27 mouse cellular contexts compared by ENCODE assay signal in genomic region chr14:57219643-57220042, GRCm38 (mm10).
DNase-seq lines count a peak whose midpoint lies in the region; ATAC-seq and TF ChIP-seq lines count a peak whose summit lies in the region.
"Had no signal": no experiment of that assay in that cellular context is flagged by ENCODE, and none has a peak within 500 bp of the region (broad histone marks: within the 10 kb centered on the region; RNA-seq: fewer than 3 reads in every experiment).

No protein-coding gene starts in this region.

- H3K9ac ChIP-seq in intestine, embryonic 15.5 days, result no peak overlapping the region
- no peak overlapping the region for H3K9ac ChIP-seq in stomach, postnatal 0 days (ENCODE audit: low read length)
- H3K9ac ChIP-seq: embryonic facial prominence, embryonic 13.5 days; forebrain, embryonic 12.5 days; forebrain, embryonic 15.5 days; hindbrain, embryonic 12.5 days; hindbrain, embryonic 15.5 days had no signal

- no peaks in the 10 kb centered on the region for H3K4me1 ChIP-seq in intestine, embryonic 15.5 days (replicated peaks)
- peaks cover 5% of the 10 kb centered on the region; the same call in 1 of the 2 replicates for H3K4me1 ChIP-seq in limb, embryonic 10.5 days
- no peaks in the 10 kb centered on the region for H3K4me1 ChIP-seq in stomach, postnatal 0 days (replicated peaks; ENCODE audit: control insufficient read depth, insufficient read depth)
- H3K4me1 ChIP-seq: embryonic facial prominence, embryonic 13.5 days; forebrain, embryonic 12.5 days; forebrain, embryonic 15.5 days; hindbrain, embryonic 12.5 days; hindbrain, embryonic 15.5 days had no signal

- H3K27ac ChIP-seq in intestine, embryonic 15.5 days, result no peak overlapping the region
- no peak overlapping the region for H3K27ac ChIP-seq in limb, embryonic 10.5 days
- H3K27ac ChIP-seq in stomach, postnatal 0 days (replicated peaks), result no peak overlapping the region
- H3K27ac ChIP-seq in left cerebral cortex, adult 2 months, result no peak overlapping the region
- H3K27ac ChIP-seq: embryonic facial prominence, embryonic 10.5 days; embryonic facial prominence, embryonic 13.5 days; forebrain, embryonic 12.5 days; forebrain, embryonic 15.5 days; heart, adult 2 months; hindbrain, embryonic 12.5 days; hindbrain, embryonic 15.5 days had no signal

- peak; percentile 2 for DNase-seq in lung, postnatal 36 days
- no peak for DNase-seq in lung, postnatal 14 days
- DNase-seq in limb, embryonic 10.5 days (ENCODE audit: low spot score), result peak; percentile 18
- DNase-seq in stomach, postnatal 0 days (ENCODE audit: low spot score), result no peak
- no peak for DNase-seq in left cerebral cortex, adult 2 months (ENCODE audit: extremely low spot score in 1 of 2, low spot score in 2 of 2)
- no peak for DNase-seq in retina, postnatal 1 day
- DNase-seq in spleen, adult 18-20 months, result no peak
- DNase-seq: adrenal gland, adult 2 months; adrenal gland, postnatal 25 days; cerebellum, adult 18-20 months; cerebellum, adult 9-10 months; cerebellum, postnatal 25 days; embryo, embryonic 11 days; gastrocnemius, postnatal 25 days; heart, adult 2 months had no signal

- H3K4me2 ChIP-seq in intestine, embryonic 15.5 days (replicated peaks), result no peak overlapping the region
- H3K4me2 ChIP-seq in stomach, postnatal 0 days (replicated peaks; ENCODE audit: low read depth), result no peak overlapping the region
- H3K4me2 ChIP-seq: embryonic facial prominence, embryonic 13.5 days; forebrain, embryonic 12.5 days; forebrain, embryonic 15.5 days; heart, embryonic 11.5 days; hindbrain, embryonic 12.5 days; hindbrain, embryonic 15.5 days had no signal

- TF ChIP-seq EP300 in stomach, postnatal 0 days (optimal IDR thresholded peaks at IDR 0.05), result no peak

- peak; percentile 71 for ATAC-seq in intestine, embryonic 15.5 days
- no peak for ATAC-seq in stomach, postnatal 0 days (ENCODE audit: low FRiP score, low TSS enrichment)
- ATAC-seq: CD4-positive, CD25-positive, alpha-beta regulatory T cell, adult 4 months; forebrain, embryonic 15.5 days; Patski had no signal

- H3K36me3 ChIP-seq in intestine, embryonic 15.5 days, result no peaks in the 10 kb centered on the region
- H3K36me3 ChIP-seq in limb, embryonic 10.5 days, result no peaks in the 10 kb centered on the region
- H3K36me3 ChIP-seq in stomach, postnatal 0 days (ENCODE audit: control insufficient read depth, insufficient read depth, low read length), result no peaks in the 10 kb centered on the region
- H3K36me3 ChIP-seq: embryonic facial prominence, embryonic 10.5 days; embryonic facial prominence, embryonic 13.5 days; forebrain, embryonic 12.5 days; forebrain, embryonic 15.5 days; G1E; hindbrain, embryonic 12.5 days; hindbrain, embryonic 15.5 days had no signal

- H3K27me3 ChIP-seq in intestine, embryonic 15.5 days (replicated peaks), result no peaks in the 10 kb centered on the region
- no peaks in the 10 kb centered on the region for H3K27me3 ChIP-seq in limb, embryonic 10.5 days (ENCODE audit: low read depth, poor library complexity, severe bottlenecking)
- no peaks in the 10 kb centered on the region for H3K27me3 ChIP-seq in stomach, postnatal 0 days (ENCODE audit: control insufficient read depth, insufficient read depth, low read length)
- H3K27me3 ChIP-seq: embryonic facial prominence, embryonic 13.5 days; forebrain, embryonic 12.5 days; forebrain, embryonic 15.5 days; hindbrain, embryonic 12.5 days; hindbrain, embryonic 15.5 days had no signal

- H3K9me3 ChIP-seq in intestine, embryonic 15.5 days, result no peaks in the 10 kb centered on the region
- H3K9me3 ChIP-seq in limb, embryonic 10.5 days (replicated peaks), result no peaks in the 10 kb centered on the region
- no peaks in the 10 kb centered on the region for H3K9me3 ChIP-seq in stomach, postnatal 0 days (ENCODE audit: control insufficient read depth, low read length)
- H3K9me3 ChIP-seq: embryonic facial prominence, embryonic 10.5 days; embryonic facial prominence, embryonic 13.5 days; forebrain, embryonic 12.5 days; forebrain, embryonic 15.5 days; G1E; hindbrain, embryonic 12.5 days; hindbrain, embryonic 15.5 days had no signal

- 46% methylated on average over 1 of the region's 1 CpGs for WGBS in intestine, embryonic 15.5 days
- 64% methylated on average over 1 of the region's 1 CpGs for WGBS in limb, embryonic 10.5 days
- WGBS in stomach, postnatal 0 days, result 38% methylated on average over 1 of the region's 1 CpGs

- peak; percentile 26; the same call in 1 of the 2 replicates for TF ChIP-seq CTCF in stomach, postnatal 0 days (IDR thresholded peaks at IDR 0.05; ENCODE audit: low read depth)
- no peak; the same call in 1 of the 2 replicates for TF ChIP-seq CTCF in left cerebral cortex, adult 2 months (IDR thresholded peaks at IDR 0.05)

- no peak overlapping the region for H3K4me3 ChIP-seq in intestine, embryonic 15.5 days (replicated peaks)
- H3K4me3 ChIP-seq in limb, embryonic 10.5 days, result no peak overlapping the region
- H3K4me3 ChIP-seq in stomach, postnatal 0 days (ENCODE audit: low read depth, low read length), result no peak overlapping the region
- H3K4me3 ChIP-seq in left cerebral cortex, adult 2 months, result no peak overlapping the region
- H3K4me3 ChIP-seq: embryonic facial prominence, embryonic 10.5 days; embryonic facial prominence, embryonic 13.5 days; erythroblast, embryonic 14.5 days; forebrain, embryonic 12.5 days; forebrain, embryonic 15.5 days; heart, adult 2 months; hindbrain, embryonic 12.5 days; hindbrain, embryonic 15.5 days had no signal

- intact Hi-C loops in left cerebral cortex, adult 2 months (cut with DNase I), result no loop called here

Comparison
In these comparisons a context has a peak if more than half of its experiments do, and no peak if none do; other contexts are left out.
1. DNase-seq: peak in lung, postnatal 36 days (single experiment) and limb, embryonic 10.5 days (single experiment); none in lung, postnatal 14 days (single experiment), stomach, postnatal 0 days (single experiment), left cerebral cortex, adult 2 months (0 of 2), retina, postnatal 1 day (single experiment) and spleen, adult 18-20 months (0 of 2).